Mouse (Mus musculus) midbrain, embryonic 10.5 days (tissue): Measurements from ENCODE around the gene Glud1. TPM values are rescaled to one million over a fixed set of nuclear protein-coding genes. Genes with fewer than 3 reads are reported as not detected.

Experiments
- DNase-seq: peaks from one replicate; pipeline ENCODE4 v3.0.0-alpha.2; 2017; ENCODE audit warnings: low spot score
- H3K27ac ChIP-seq: fragments of 300-500 bp; sonication (generic); replicated peaks from 2 replicates; pipeline ENCODE4 v1.5.1; 2016; ENCODE audit warnings: mild to moderate bottlenecking
- H3K27me3 ChIP-seq: fragments of 300-500 bp; sonication (generic); 2 replicates; pipeline ENCODE4 v1.6.1; 2016; ENCODE audit warnings: low read depth, mild to moderate bottlenecking; ENCODE audit not compliant: poor library complexity, severe bottlenecking
- H3K36me3 ChIP-seq: fragments of 300-500 bp; sonication (generic); 2 replicates; pipeline ENCODE4 v1.6.1; 2016; ENCODE audit warnings: mild to moderate bottlenecking, moderate library complexity
- H3K4me1 ChIP-seq: fragments of 300-500 bp; sonication (generic); 2 replicates; pipeline ENCODE4 v1.6.1; 2016
- H3K4me3 ChIP-seq: fragments of 300-500 bp; sonication (generic); 2 replicates; pipeline ENCODE4 v1.5.1; 2016; ENCODE audit warnings: mild to moderate bottlenecking, moderate library complexity
- H3K9me3 ChIP-seq: fragments of 300-500 bp; sonication (generic); replicated peaks from 2 replicates; pipeline ENCODE4 v1.6.1; 2016; ENCODE audit warnings: mild to moderate bottlenecking
- WGBS: fragments of 180-500 bp; shearing (Covaris S2); methylation state at CpG from one replicate; pipeline ENCODE4 v1.1.7; 2016; 5-methylcytosine and 5-hydroxymethylcytosine counted together
- polyA plus RNA-seq: library from polyadenylated mRNA; unstranded; fragments of >200 nt; fragmentation: Nextera tagmentation; extraction: Ambion mirVana; gene quantifications from 2 replicates; pipeline ENCODE4 v1.2.1, GENCODE M21; 2016

Glud1 gene
- polyA plus RNA-seq, 1 experiment from 2014 or later: 75.5 TPM

GRCm38 (mm10) chr14:34377121-34377520 lies 66.6 kb downstream of the Glud1 start:
- no peak for DNase-seq
- Histone ChIP-seq H3K4me3 (no peak overlapping the region), H3K27me3 (no peaks in the 10 kb centered on the region), H3K36me3 (no peaks in the 10 kb centered on the region), H3K9me3 (no peaks in the 10 kb centered on the region), H3K4me1 (peaks cover 18% of the 10 kb centered on the region), H3K27ac (0 out of 2 replicates have a peak overlapping the region, but pooled peaks have one; percentile 0)
- 89% methylated on average over 4 of the region's 4 CpGs for WGBS

- no peak overlapping the region for H3K4me3 ChIP-seq
- peak overlapping the region; percentile 63 for H3K27ac ChIP-seq
- WGBS: 56% methylated on average over 11 of the region's 11 CpGs
- peak; percentile 22 for DNase-seq
- no peaks in the 10 kb centered on the region for H3K27me3 ChIP-seq
- peaks cover 18% of the 10 kb centered on the region for H3K4me1 ChIP-seq
- no peaks in the 10 kb centered on the region for H3K36me3 ChIP-seq
- H3K9me3 ChIP-seq: no peaks in the 10 kb centered on the region
Observed at GRCm38 (mm10) chr14:34378560-34379331, 68.2 kb downstream of the Glud1 start.

GRCm38 (mm10) chr14:34382921-34383704 lies 72.6 kb downstream of the Glud1 start:
- Histone ChIP-seq H3K27ac (no peak overlapping the region), H3K9me3 (no peaks in the 10 kb centered on the region), H3K4me1 (peaks cover 11% of the 10 kb centered on the region), H3K36me3 (no peaks in the 10 kb centered on the region), H3K4me3 (no peak overlapping the region), H3K27me3 (no peaks in the 10 kb centered on the region)
- 95% methylated on average over 9 of the region's 9 CpGs for WGBS
- no peak for DNase-seq

GRCm38 (mm10) chr14:34393295-34393694 lies 82.8 kb downstream of the Glud1 start:
- Histone ChIP-seq H3K27ac (no peak overlapping the region), H3K4me1 (peaks cover 10% of the 10 kb centered on the region; the same call in 1 of the 2 replicates), H3K4me3 (no peak overlapping the region), H3K36me3 (peaks cover 8% of the 10 kb centered on the region), H3K27me3 (no peaks in the 10 kb centered on the region), H3K9me3 (peaks cover 3% of the 10 kb centered on the region; the same call in 1 of the 2 replicates)
- 56% methylated on average over 4 of the region's 4 CpGs for WGBS
- DNase-seq: no peak

Other genes starting within 250 kb of the Glud1 start
- gene Anxa8, start 224.7 kb upstream of the Glud1 start, polyA plus RNA-seq: 0.47 and 0.91 TPM in 2 replicates
- not detected in 2 replicates for gene A630023A22Rik, start 208.0 kb upstream of the Glud1 start, polyA plus RNA-seq
- gene Npy4r, start 158.2 kb upstream of the Glud1 start, polyA plus RNA-seq: 0.04 TPM in 1 of 2 replicates, not detected in the other
- gene Gprin2, start 109.1 kb upstream of the Glud1 start, polyA plus RNA-seq: 0.35 and 1.9 TPM in 2 replicates
- gene Syt15, start 91.1 kb upstream of the Glud1 start, polyA plus RNA-seq: 0.11 and 0.37 TPM in 2 replicates
- gene Shld2, start 234 bp upstream of the Glud1 start, polyA plus RNA-seq: 6.6 and 7.1 TPM in 2 replicates
- not detected in 2 replicates for gene Fam25c, start 44.7 kb downstream of the Glud1 start, polyA plus RNA-seq
- 30.8 and 56.1 TPM in 2 replicates for gene Sncg, start 64.1 kb downstream of the Glud1 start, polyA plus RNA-seq
- gene Mmrn2, start 64.7 kb downstream of the Glud1 start, polyA plus RNA-seq: 6.3 and 8.2 TPM in 2 replicates
- gene Bmpr1a, start 192.6 kb downstream of the Glud1 start, polyA plus RNA-seq: 38.1 and 38.7 TPM in 2 replicates
- gene 9230112D13Rik, start 212.1 kb downstream of the Glud1 start, polyA plus RNA-seq: not detected in 2 replicates